Mouse (Mus musculus) embryonic stem cell, embryonic (primary cell): ENCODE data around the gene Bcas3.

Source experiments
- CTCF ChIA-PET, 4 experiments: fragments of 300-600 bp in 2 of 4; fragments of 350-600 bp in 2 of 4; sonication (Branson Sonifier 250); formaldehyde crosslinking; loops; one replicate each; lab custom pipeline; 2022; ENCODE audit warnings: inconsistent platforms in 2 of 4; lab: Charles Lee
- POLR2A ChIA-PET, 4 experiments: fragments of 300-600 bp in 2 of 4; fragments of 350-600 bp in 2 of 4; sonication (Branson Sonifier 250); formaldehyde crosslinking; loops; one replicate each; lab custom pipeline; 2022; ENCODE audit warnings: antibody characterized with exemption in 4 of 4, inconsistent platforms in 1 of 4; lab: Charles Lee

Gene Bcas3

DNA sequence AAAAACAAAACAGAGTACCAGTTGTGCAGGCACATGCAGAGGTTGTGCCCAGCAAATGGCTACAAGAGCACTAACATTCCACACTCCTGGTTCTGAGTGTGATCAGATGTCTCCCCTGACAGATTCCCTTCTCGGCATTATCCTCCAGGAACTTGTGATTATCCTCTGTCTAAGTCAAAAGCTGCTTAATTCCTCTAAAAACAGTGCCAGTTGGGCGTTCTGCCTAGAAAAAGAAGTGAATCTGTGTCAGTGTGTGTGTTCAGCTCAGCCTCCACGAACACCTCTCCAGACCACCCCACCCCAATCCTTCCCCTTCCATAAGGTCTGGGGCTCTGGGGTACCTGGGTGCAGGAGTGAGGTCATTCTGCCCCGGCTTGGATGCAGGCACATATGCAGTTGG, 427.3 kb downstream of the Bcas3 start:
- POLR2A ChIA-PET, result interaction anchor here in 3 of 4 experiments (0.5 to 1.3 kb wide), 3 partner anchors 9 to 39 kb away, joined by 3 to 4 read pairs (median 3); no protein-coding TSS in a partner anchor
- CTCF ChIA-PET, result interaction anchor here in 2 of 4 experiments (0.5 to 0.6 kb wide), 2 partner anchors 1137 to 1324 kb away, joined by 3 to 4 read pairs; no protein-coding TSS in a partner anchor

DNA sequence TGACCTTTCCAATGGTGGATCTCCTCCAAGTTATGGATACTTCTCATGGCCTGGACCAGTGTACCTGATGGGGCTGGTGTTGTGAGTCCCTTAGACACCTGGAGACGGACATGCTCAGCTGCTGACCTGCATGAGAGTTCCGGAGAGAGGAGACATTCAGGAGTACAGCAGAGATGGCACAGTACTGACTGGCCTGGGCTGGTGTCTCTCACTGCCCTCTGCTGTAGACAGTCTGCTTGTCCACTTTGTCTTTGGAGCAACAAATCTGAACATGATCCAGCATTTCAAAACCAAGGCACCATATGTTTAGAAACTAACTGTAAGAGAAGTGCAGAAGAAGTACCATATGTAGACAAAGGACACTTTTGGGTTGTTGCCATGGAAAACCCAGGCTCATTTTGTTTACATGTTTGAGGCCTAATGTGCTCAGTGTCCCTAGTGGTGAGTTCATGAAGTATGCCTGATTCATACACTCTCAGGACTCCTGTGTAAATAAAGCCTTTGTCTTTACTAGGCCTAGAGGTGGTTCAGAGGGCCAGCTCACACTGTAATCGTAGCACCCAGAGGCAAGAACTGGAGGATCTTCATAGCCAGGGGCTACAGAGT, 433.2 kb downstream of the Bcas3 start:
- POLR2A ChIA-PET, result interaction anchor here in 2 of 4 experiments (0.7 to 1.9 kb wide), 2 partner anchors 11 to 78 kb away, joined by 3 to 4 read pairs; no protein-coding TSS in a partner anchor

DNA sequence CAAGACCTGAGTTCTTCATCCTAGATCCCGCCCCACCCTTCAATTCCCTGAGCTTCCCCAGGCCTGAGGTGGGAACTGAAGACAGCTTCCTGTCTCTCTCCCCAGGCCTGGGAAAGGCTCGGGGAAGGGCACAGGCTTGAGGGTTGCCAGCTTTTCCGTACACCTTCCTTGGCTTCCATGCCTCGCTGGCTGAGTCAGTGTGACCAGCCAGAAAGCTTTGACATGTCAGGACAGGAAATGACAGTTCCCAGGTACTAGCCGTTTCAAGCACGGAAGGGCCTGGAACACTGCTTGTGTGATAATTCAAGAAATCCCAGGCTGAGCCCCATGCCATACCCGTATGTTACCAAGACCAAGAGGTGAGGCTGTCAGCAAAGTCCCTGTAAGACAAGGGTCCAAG, 436.8 kb downstream of the Bcas3 start:
- ChIA-PET POLR2A (no interaction called here), CTCF (no interaction called here)

More for the DNA sequence above, 433.2 kb downstream of the Bcas3 start:
- CTCF ChIA-PET, result interaction anchor here in 1 of 4 experiments (0.6 kb wide), 1 partner anchor 65 kb away, joined by 10 read pairs; no protein-coding TSS in a partner anchor

DNA sequence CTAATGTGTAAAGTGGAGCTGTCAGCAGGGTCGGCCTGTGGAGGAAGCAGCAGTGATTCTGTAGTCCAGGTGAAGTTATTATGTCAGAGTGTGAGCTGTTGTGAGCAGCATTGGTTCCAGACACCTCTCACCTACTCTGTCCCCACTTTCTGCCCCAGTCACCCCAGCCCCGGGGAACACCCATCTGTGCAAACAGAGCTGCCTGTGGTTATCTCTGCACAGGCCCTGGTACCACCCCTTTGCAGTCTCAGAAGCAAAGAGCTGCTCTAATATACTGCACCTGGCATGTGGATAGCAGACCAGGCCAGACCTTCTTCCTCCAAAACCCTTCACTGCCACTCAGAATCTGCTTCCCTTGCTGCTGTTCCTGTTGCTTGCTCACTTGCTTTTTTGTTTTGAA, 437.3 kb downstream of the Bcas3 start:
- ChIA-PET CTCF (no interaction called here), POLR2A (no interaction called here)

DNA sequence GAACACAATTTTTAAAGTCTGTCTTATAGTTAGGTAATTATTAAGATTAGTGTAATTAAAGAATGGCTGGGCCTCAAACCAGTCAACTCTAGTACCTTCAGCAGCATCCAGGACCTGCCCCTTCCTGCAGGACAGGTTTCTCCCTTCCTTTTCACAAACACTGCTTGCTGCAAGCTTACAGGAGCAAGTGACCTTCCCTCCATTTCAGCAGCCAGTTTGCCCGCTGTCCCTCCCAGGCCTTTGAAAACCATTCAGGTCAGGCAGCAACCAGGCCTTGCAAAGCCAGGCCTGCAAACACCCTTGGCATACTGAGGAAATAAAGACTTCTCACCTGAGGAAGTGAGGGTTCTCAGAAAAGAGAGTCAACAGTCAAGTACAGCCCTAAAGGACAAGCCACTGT, 438.2 kb downstream of the Bcas3 start:
- ChIA-PET CTCF (no interaction called here), POLR2A (interaction anchor here in 1 of 4 experiments (0.5 kb wide), 1 partner anchor 1877 kb away, joined by 3 read pairs; no protein-coding TSS in a partner anchor)

DNA sequence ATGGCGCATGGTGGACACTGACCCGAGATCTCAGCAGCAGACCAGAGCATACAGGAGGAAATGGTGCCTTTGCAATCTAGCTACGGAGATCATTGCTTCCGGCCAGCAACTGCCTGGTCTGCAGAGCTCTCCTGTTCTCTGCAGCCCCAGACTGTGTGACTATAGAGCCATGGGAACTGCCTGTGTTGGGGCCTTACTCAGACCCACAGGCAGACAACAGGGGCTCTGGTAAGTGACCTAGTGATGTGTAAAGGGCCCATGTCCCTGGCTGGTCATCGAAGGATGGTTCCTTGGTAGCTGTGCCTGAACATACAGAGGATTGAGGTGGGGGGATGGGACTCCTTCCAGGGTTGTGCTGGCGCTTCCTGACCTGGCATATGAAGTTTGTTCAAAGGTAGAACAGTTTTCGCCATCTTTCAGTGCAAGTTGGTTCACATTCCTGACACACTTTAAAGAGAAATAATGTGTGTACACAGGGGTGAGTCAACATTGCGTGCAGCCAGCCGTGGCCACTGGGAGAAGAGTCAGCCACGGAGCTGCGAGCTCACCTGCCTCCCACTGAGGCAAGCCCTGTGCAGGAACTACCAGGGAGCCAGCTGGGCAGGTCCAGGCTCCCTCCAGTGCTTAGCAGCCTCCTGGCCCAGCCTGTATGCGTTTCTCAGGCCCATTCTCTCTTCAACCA, 439.7 kb downstream of the Bcas3 start:
- ChIA-PET POLR2A (interaction anchor here in 1 of 4 experiments (0.6 kb wide), 1 partner anchor 753 kb away, joined by 8 read pairs; no protein-coding TSS in a partner anchor), CTCF (interaction anchor here in 2 of 4 experiments (0.6 kb wide), 2 partner anchors 29 to 86 kb away, joined by 4 to 5 read pairs; no protein-coding TSS in a partner anchor)

DNA sequence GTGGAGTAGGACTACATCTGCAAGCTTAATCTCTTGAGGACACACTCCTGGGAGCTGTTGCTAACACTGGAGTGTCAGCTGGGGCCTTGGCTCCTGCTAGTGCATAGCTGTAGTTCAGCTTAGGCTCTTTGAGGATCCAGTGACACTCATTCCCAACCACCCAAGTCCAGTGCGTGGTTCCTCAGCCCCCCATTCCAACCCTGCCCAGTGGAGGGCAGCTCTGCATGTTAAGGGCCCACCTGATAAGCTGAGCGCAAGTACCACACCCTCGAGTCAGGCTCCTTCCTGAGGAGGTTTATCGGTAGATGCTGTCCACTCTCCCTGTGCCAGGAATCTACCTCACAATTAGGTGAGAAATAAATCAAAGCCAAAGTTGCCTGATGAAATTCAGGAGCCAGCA, 446.5 kb downstream of the Bcas3 start:
- ChIA-PET POLR2A (interaction anchor here in 1 of 4 experiments (1.3 to 1.5 kb wide), 2 partner anchors 11 to 34 kb away, joined by 4 read pairs; no protein-coding TSS in a partner anchor), CTCF (no interaction called here)

DNA sequence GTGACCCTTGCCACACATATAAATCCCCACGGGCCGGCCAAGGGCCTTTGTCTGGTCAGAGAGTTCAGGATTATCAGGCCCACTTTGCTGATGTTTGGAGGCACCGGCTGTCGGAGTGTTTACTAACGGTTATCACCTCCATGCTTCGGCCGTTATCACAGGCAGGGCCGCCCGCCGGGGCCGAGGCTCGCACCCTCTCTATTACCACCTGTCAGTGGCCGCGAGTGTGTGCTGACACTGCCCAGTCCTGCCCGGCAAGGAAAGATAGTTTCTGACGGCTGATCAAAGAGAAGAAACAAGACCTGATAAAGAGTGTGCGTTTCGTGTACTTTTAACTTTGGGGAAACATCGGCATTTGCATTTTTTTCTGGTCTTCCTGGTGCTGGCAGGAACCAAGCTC, 446.9 kb downstream of the Bcas3 start:
- ChIA-PET CTCF (interaction anchor here in 1 of 4 experiments (0.5 kb wide), 1 partner anchor 275 kb away, joined by 9 read pairs; no protein-coding TSS in a partner anchor), POLR2A (interaction anchor here in 2 of 4 experiments (0.6 to 1.5 kb wide), 2 partner anchors 11 to 185 kb away, joined by 3 to 4 read pairs; no protein-coding TSS in a partner anchor)

DNA sequence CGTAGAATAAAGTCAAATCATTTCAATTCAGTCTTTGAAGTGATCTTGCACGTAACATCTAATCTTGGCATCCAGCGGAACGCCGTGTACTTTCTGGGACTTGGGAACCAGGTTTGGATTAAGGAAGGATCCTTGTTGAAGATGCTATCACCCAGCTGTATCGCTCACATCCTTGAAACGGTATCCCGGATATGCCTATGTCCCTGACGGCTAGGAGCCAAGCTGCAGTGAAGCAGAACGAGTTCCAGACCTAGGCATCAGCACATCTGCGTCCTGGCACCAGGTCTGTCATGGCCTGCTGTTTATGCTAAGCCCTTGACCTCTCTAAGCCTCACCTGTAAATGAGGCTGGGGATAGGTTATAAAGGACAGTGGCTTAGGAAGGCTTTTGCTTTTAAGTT, 447.4 kb downstream of the Bcas3 start:
- CTCF ChIA-PET, result interaction anchor here in 1 of 4 experiments (0.5 kb wide), 1 partner anchor 275 kb away, joined by 9 read pairs; no protein-coding TSS in a partner anchor
- POLR2A ChIA-PET, result interaction anchor here in 2 of 4 experiments (0.6 to 1.5 kb wide), 2 partner anchors 10 to 186 kb away, joined by 3 to 4 read pairs; no protein-coding TSS in a partner anchor

DNA sequence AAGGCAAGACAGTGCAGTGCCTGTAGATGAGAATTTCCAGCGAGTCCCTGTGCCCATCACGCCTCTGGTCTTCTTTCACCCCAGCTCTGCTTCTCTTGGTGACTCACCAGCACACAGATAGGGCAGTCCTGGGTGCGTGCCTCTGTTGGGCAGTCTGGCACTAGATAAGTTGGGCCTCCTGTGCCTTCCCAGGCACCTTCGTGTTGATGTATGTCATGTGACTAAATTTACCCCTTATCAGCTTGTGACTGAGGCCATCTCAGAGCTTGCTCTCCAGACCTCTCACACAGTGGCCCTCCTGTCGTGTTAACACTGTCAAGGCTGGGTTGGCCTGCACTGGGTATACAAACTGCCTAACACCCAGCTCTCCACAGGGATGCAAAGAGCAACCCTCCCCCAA, 451.1 kb downstream of the Bcas3 start:
- POLR2A ChIA-PET, result no interaction called here
- CTCF ChIA-PET, result interaction anchor here in 1 of 4 experiments (0.9 kb wide), 1 partner anchor 38 kb away, joined by 3 read pairs; no protein-coding TSS in a partner anchor

DNA sequence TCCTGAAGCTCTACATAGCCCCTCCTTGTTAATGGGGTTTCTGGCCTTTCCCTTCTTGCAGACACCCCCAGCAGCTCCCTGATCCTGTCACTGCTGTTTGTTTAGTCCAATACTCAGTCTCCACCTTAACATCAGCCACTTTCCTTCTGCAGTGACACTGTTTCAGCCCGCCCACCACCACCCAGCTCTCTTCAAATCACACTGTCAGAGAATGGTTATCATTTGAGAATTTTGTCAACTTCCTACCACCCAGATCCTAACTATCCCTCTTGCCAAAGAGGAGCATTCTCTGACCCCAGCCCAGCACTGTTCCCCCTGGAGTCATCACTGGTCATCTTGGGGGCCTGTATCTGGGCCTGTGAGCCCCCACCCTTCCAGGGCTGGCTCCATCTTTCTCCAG, 452.8 kb downstream of the Bcas3 start:
- CTCF ChIA-PET, result interaction anchor here in 3 of 4 experiments (0.5 to 1.8 kb wide), 4 partner anchors 17 to 446 kb away, joined by 3 to 5 read pairs (median 4); no protein-coding TSS in a partner anchor
- POLR2A ChIA-PET, result interaction anchor here in 1 of 4 experiments (0.6 kb wide), 2 partner anchors 25 to 111 kb away, joined by 3 read pairs; no protein-coding TSS in a partner anchor

DNA sequence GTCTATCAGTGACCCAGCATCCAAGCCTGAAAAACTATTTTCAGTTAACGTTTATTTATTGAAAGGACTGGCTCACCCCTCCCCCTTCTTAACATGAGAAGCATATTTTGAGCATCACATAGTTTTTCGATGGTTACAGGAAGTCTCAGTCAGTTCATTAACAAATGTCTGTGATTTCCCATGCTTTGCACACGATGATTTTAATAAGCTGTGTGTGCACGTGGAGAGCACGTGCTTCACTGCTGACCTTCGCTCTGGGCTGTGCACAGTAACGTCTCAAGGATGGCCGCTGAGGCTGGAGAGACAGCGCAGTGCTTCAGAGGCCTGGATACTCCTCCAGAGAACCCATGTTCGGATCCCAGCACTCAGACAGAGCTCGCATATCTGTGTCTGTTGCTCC, 454.4 kb downstream of the Bcas3 start:
- CTCF ChIA-PET, result interaction anchor here in 2 of 4 experiments (1.5 to 1.6 kb wide), 2 partner anchors 15 to 16 kb away, joined by 3 read pairs; no protein-coding TSS in a partner anchor

DNA sequence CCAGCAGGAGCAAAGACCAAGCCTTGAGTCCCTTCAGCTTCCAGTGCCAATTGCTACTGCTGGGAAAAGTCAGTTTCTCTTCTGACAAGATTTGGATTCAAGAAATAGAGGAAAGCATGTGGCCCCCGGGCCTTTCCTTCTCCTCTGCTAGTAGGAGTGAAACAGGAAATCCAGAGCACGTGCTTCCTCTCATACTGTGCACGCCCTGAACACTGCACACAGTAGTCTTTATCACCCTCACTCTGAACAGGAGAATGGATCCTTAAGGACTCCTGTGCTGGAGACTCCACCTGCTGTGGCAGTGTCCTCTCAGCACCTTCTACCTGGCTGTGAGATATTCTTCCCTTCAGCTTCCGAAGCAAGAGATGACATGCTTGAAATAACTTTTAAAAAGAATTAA, 458.3 kb downstream of the Bcas3 start:
- POLR2A ChIA-PET, result interaction anchor here in 1 of 4 experiments (1.0 kb wide), 1 partner anchor 12 kb away, joined by 4 read pairs; no protein-coding TSS in a partner anchor
- CTCF ChIA-PET, result interaction anchor here in 2 of 4 experiments (0.7 to 1.3 kb wide), 2 partner anchors 11 to 13 kb away, joined by 3 to 4 read pairs; no protein-coding TSS in a partner anchor

More for the DNA sequence above, 454.4 kb downstream of the Bcas3 start:
- POLR2A ChIA-PET, result interaction anchor here in 2 of 4 experiments (0.7 to 0.8 kb wide), 2 partner anchors 11 to 35 kb away, joined by 3 to 4 read pairs; no protein-coding TSS in a partner anchor

DNA sequence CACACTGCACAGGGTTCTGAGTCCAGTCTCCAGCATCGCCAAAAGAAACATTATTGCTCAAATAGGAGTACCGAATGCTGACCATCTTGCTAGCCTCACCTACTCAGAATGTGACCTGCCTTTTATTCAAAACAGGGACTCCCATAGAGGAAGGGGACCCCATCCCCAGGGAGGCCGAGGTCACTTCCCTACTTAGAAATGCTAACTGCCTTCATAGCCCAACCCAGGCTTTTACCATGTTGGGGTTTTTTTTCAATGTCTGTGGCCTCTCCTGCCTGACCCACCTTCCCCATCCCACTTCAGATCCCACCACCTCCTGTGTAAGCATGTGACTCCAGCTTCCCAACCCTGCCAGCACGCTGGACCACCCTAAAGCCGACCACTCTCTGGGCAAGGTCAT, 458.7 kb downstream of the Bcas3 start:
- ChIA-PET CTCF (interaction anchor here in 2 of 4 experiments (0.7 to 1.3 kb wide), 2 partner anchors 11 to 12 kb away, joined by 3 to 4 read pairs; no protein-coding TSS in a partner anchor), POLR2A (no interaction called here)

DNA sequence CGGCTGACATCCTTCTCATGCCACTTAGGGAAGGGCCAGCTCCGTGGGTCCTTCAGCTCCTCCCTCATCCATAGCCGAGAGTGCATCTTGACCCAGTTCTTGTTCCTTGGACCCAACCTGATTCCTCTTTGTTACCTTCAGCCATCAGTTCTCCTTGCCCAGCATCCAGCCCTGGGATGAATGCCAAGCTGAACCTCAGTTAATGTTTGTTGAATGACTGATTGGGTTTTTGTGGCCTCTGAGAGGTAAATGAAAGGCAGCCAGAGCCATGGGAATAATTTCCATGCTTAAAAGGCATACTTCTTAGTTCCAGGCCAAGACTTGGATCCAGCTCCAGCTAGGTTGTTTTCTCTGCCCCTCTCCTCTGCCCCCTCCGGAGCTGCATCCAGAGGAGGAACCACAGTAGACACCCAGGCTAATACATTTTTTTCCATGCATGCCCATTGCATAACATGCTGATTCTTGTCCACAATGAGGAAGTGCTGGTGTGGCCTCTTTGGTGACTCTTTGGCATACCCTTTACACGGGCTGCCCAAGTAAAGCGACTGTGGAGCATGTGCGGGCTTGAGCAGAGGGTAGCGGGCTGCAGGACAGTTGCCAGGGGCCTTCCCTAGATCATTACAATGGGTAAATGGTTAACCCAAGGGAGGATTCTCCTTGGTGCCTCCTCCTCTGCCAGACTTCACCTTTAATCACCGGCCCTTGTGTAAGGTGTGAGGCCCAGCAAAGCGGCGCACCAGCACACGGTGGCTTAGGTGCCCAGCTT, 459.4 kb downstream of the Bcas3 start:
- CTCF ChIA-PET, result no interaction called here
- POLR2A ChIA-PET, result interaction anchor here in 1 of 4 experiments (0.5 kb wide), 1 partner anchor 35 kb away, joined by 3 read pairs; no protein-coding TSS in a partner anchor

DNA sequence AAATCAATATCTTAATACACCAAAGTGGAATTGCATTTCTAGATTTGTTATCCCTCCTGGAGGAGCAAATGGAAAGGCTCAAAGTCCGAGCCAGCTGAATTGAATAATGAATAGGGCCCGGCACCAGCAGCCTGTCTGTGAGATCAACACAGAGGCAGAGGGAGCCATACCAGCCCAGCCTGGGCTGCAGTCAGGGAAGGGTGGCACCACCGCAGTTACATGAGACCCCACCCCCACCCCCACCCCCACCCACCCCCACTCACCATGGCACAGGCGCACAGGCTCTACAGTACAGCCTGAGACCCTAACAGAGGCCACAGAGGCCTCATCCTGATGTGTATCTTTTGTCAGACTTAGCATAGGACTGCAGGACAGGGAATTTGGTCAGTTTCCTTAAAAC, 461.7 kb downstream of the Bcas3 start:
- POLR2A ChIA-PET, result no interaction called here
- CTCF ChIA-PET, result no interaction called here

DNA sequence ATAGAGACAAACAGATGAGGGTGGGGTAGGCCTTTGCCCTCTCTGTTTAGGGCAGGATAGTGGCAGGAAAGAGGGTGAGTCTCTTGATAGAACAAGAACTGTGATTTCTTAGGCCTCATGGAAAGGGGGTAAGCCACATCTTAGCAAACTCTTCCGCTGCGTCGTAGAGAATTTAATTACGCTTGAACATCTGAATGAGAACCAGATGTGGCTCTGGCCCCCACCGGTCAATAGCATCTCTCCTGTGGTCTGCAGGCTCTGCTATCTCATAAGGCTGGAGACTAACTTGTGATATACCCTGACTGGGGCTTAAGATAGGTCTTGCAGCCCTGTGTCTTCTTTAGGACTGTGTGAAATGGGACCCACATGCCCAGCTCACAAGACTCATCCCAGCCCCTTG, 463.5 kb downstream of the Bcas3 start:
- CTCF ChIA-PET, result no interaction called here
- POLR2A ChIA-PET, result interaction anchor here in 1 of 4 experiments (1.5 kb wide), 1 partner anchor 106 kb away, joined by 3 read pairs; no protein-coding TSS in a partner anchor

DNA sequence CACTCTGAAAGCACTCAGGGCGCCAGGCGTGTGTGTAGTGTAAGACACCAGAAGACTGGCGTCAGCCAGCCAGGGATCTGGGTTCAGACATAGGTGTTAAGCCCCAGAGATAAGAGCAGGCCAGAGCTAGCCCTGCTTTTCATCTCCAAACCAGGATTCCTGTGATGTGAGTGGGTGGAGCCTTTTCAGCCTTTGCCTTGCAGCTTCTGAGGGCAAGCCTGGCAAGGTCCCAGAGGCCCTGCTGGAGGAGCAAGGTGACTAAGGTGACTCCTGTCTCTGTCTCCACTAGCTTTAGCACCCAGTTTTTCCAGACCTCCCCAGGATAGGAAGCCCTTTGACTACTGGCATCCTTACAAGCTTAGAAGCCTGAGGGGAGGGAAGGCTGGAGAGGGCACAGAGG, 465.4 kb downstream of the Bcas3 start:
- ChIA-PET CTCF (interaction anchor here in 1 of 4 experiments (0.6 to 1.4 kb wide), 2 partner anchors 24 to 511 kb away, joined by 3 read pairs; no protein-coding TSS in a partner anchor), POLR2A (interaction anchor here in 1 of 4 experiments (0.6 kb wide), 1 partner anchor 11 kb away, joined by 3 read pairs; no protein-coding TSS in a partner anchor)
